Mouse (Mus musculus) hindbrain, embryonic 15.5 days (tissue): ENCODE measurements around the gene Ace3. TPM values are rescaled to one million over a fixed set of nuclear protein-coding genes. Genes with fewer than 3 reads are reported as not detected.

Source experiments
- ATAC-seq: fragments of 200-750 bp; cut with Nextera tagmentation; 2 replicates; pipeline ENCODE4 v1.8.0; 2017; ENCODE audit warnings: low read depth, moderate number of reproducible peaks, moderate TSS enrichment; ENCODE audit not compliant: low FRiP score
- H3K27ac ChIP-seq: fragments of 300-500 bp; sonication (generic); replicated peaks from 2 replicates; pipeline ENCODE4 v1.5.1; 2015; ENCODE audit warnings: mild to moderate bottlenecking, inconsistent platforms
- H3K27me3 ChIP-seq: fragments of 300-500 bp; sonication (generic); 2 replicates; pipeline ENCODE4 v1.6.1; 2015; ENCODE audit warnings: control low read depth, inconsistent platforms
- H3K36me3 ChIP-seq: fragments of 300-500 bp; sonication (generic); 2 replicates; pipeline ENCODE4 v1.6.1; 2015; ENCODE audit warnings: control low read depth, inconsistent platforms
- H3K4me1 ChIP-seq: fragments of 300-500 bp; sonication (generic); replicated peaks from 2 replicates; pipeline ENCODE4 v1.6.1; 2015; ENCODE audit warnings: control low read depth, inconsistent platforms
- H3K4me2 ChIP-seq: fragments of 300-500 bp; sonication (generic); 2 replicates; pipeline ENCODE4 v1.6.1; 2015; ENCODE audit warnings: moderate library complexity, mild to moderate bottlenecking, inconsistent platforms
- H3K4me3 ChIP-seq: fragments of 300-500 bp; sonication (generic); 2 replicates; pipeline ENCODE4 v1.5.1; 2015; ENCODE audit warnings: mild to moderate bottlenecking, inconsistent platforms
- H3K9ac ChIP-seq: fragments of 300-500 bp; sonication (generic); 2 replicates; pipeline ENCODE4 v1.6.1; 2015; ENCODE audit warnings: inconsistent platforms
- H3K9me3 ChIP-seq: fragments of 300-500 bp; sonication (generic); 2 replicates; pipeline ENCODE4 v1.6.1; 2016; ENCODE audit warnings: control low read depth, inconsistent platforms
- WGBS: fragments of 180-500 bp; shearing (Covaris S2); methylation state at CpG from one replicate; pipeline ENCODE4 v1.1.7; 2015; 5-methylcytosine and 5-hydroxymethylcytosine counted together
- polyA plus RNA-seq: library from polyadenylated mRNA; unstranded; fragments of >200 nt; fragmentation: Nextera tagmentation; extraction: Ambion mirVana; gene quantifications from 2 replicates; pipeline ENCODE4 v1.2.1, GENCODE M21; 2015

Gene Ace3
- polyA plus RNA-seq, 1 experiment from 2014 or later = not detected

GRCm38 (mm10) chr11:106053921-106054320, 59.4 kb downstream of the Ace3 start:
- 96% methylated on average over 2 of the region's 2 CpGs for WGBS
- Histone ChIP-seq H3K27ac (no peak overlapping the region), H3K27me3 (no peaks in the 10 kb centered on the region), H3K4me3 (no peak overlapping the region), H3K4me2 (no peak overlapping the region), H3K36me3 (peaks cover 84% of the 10 kb centered on the region), H3K9ac (no peak overlapping the region), H3K9me3 (no peaks in the 10 kb centered on the region), H3K4me1 (no peaks in the 10 kb centered on the region)
- ATAC-seq = no peak

DNA sequence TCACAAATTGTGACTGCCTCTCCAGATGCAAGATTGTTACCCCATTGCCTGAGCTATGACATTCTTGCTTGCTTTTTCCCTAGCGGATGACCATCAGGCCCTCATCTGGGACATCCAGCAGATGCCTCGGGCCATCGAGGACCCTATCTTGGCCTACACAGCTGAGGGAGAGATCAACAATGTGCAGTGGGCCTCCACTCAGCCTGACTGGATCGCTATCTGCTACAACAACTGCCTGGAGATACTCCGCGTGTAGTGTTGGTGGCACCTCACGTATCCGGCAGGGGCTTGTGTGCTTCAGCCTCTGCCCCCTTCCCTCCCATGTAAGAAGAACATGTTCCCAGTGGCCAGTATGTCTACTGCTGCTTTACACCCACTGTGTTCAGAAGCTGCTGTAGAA, 60.1 kb downstream of the Ace3 start:
- no peak overlapping the region for H3K27ac ChIP-seq
- WGBS = 98% methylated on average over 8 of the region's 8 CpGs
- H3K4me3 ChIP-seq = no peak overlapping the region
- no peak for ATAC-seq
- H3K9me3 ChIP-seq = no peaks in the 10 kb centered on the region
- H3K4me2 ChIP-seq = no peak overlapping the region
- H3K4me1 ChIP-seq = no peaks in the 10 kb centered on the region
- peaks cover 88% of the 10 kb centered on the region for H3K36me3 ChIP-seq
- H3K27me3 ChIP-seq = no peaks in the 10 kb centered on the region
- no peak overlapping the region for H3K9ac ChIP-seq

Other genes with a start within 250 kb of the Ace3 start
- 54.9 and 58.4 TPM in 2 replicates for gene Cyb561, start 41.3 kb upstream of the Ace3 start, polyA plus RNA-seq
- gene Ace, start 26.7 kb upstream of the Ace3 start, polyA plus RNA-seq = 6.1 and 8.0 TPM in 2 replicates
- gene Kcnh6, start 13.4 kb downstream of the Ace3 start, polyA plus RNA-seq = 2.2 and 2.5 TPM in 2 replicates
- 154 and 158 TPM in 2 replicates for gene Dcaf7, start 42.2 kb downstream of the Ace3 start, polyA plus RNA-seq
- 7.1 and 7.6 TPM in 2 replicates for gene Taco1, start 71.4 kb downstream of the Ace3 start, polyA plus RNA-seq
- 13.2 and 14.1 TPM in 2 replicates for gene Map3k3, start 89.9 kb downstream of the Ace3 start, polyA plus RNA-seq
- gene Gm10840, start 166.2 kb downstream of the Ace3 start, polyA plus RNA-seq = 0.65 TPM in 1 of 2 replicates, not detected in the other
- gene Limd2, start 166.2 kb downstream of the Ace3 start, polyA plus RNA-seq = 162 and 167 TPM in 2 replicates
- gene Strada, start 207.5 kb downstream of the Ace3 start, polyA plus RNA-seq = 27.9 and 28.7 TPM in 2 replicates
- 94.5 and 101 TPM in 2 replicates for gene Ccdc47, start 221.7 kb downstream of the Ace3 start, polyA plus RNA-seq
- gene Ddx42, start 222.3 kb downstream of the Ace3 start, polyA plus RNA-seq = 77.9 and 81.9 TPM in 2 replicates